Mouse (Mus musculus): ENCODE results near the gene Pde4c. TPM values are rescaled to one million over a fixed set of nuclear protein-coding genes. Genes with fewer than 3 reads are reported as not detected.
A peak's percentile ranks its signal among the peaks of the same experiment; 100 is the strongest.

Pde4c gene
- polyA plus RNA-seq, 1 experiment from 2014 or later, result 0.69 TPM

- Histone ChIP-seq H3K4me3 (no peak overlapping the region), H3K36me3 (peaks cover 11% of the 10 kb centered on the region), H3K9me3 (no peaks in the 10 kb centered on the region), H3K27ac (peak overlapping the region; percentile 24; the same call in 1 of the 2 replicates), H3K27me3 (ENCODE audit: insufficient read depth, poor library complexity, severe bottlenecking) (peaks cover 49% of the 10 kb centered on the region), H3K4me1 (replicated peaks) (peaks cover 36% of the 10 kb centered on the region)
- DNase-seq (ENCODE audit: low spot score), result peak; percentile 71
- 38% methylated on average over 11 of the region's 11 CpGs for WGBS
Measured at GRCm38 (mm10) chr8:70752000-70752764, 28.7 kb downstream of the Pde4c start.

- Histone ChIP-seq H3K27me3 (ENCODE audit: insufficient read depth, poor library complexity, severe bottlenecking) (peaks cover 39% of the 10 kb centered on the region), H3K9me3 (no peaks in the 10 kb centered on the region), H3K36me3 (peaks cover 21% of the 10 kb centered on the region), H3K4me3 (peak overlapping the region; percentile 27; the same call in 1 of the 2 replicates), H3K27ac (peak overlapping the region; percentile 24), H3K4me1 (replicated peaks) (peaks cover 41% of the 10 kb centered on the region)
- peak; percentile 33 for DNase-seq (ENCODE audit: low spot score)
- WGBS, result 30% methylated on average over 21 of the region's 21 CpGs
Measured at GRCm38 (mm10) chr8:70753151-70753550, 29.6 kb downstream of the Pde4c start.

GRCm38 (mm10) chr8:70754043-70754870 is 30.7 kb downstream of the Pde4c start, which contains the start of gene Rab3a:
Rab3a (plus strand) TSS chr8:70754679.
- Histone ChIP-seq H3K9me3 (no peaks in the 10 kb centered on the region), H3K4me3 (peak within 1 kb of the TSS; percentile 69), H3K27me3 (ENCODE audit: insufficient read depth, poor library complexity, severe bottlenecking) (peaks cover 28% of the 10 kb centered on the region), H3K36me3 (peaks cover 27% of the 10 kb centered on the region), H3K27ac (peak within 1 kb of the TSS; percentile 85), H3K4me1 (replicated peaks) (peaks cover 52% of the 10 kb centered on the region)
- peak; percentile 97 for DNase-seq (ENCODE audit: low spot score)
- 8% methylated on average over 37 of the region's 37 CpGs for WGBS

GRCm38 (mm10) chr8:70754871-70755660 is 31.5 kb downstream of the Pde4c start:
- 19% methylated on average over 50 of the region's 50 CpGs for WGBS
- peaks cover 60% of the 10 kb centered on the region for H3K4me1 ChIP-seq (replicated peaks)
- H3K4me3 ChIP-seq, result peak overlapping the region; percentile 69
- H3K27me3 ChIP-seq (ENCODE audit: insufficient read depth, poor library complexity, severe bottlenecking), result peaks cover 20% of the 10 kb centered on the region
- H3K27ac ChIP-seq, result peak overlapping the region; percentile 85
- no peaks in the 10 kb centered on the region for H3K9me3 ChIP-seq
- H3K36me3 ChIP-seq, result peaks cover 27% of the 10 kb centered on the region
- no peak for DNase-seq (ENCODE audit: low spot score)

- H3K4me1 ChIP-seq (replicated peaks), result peaks cover 67% of the 10 kb centered on the region
- no peak for DNase-seq (ENCODE audit: low spot score)
Measured at GRCm38 (mm10) chr8:70755661-70756475, 32.3 kb downstream of the Pde4c start.

GRCm38 (mm10) chr8:70756476-70757040 is 33.0 kb downstream of the Pde4c start:
- Histone ChIP-seq H3K27me3 (ENCODE audit: insufficient read depth, poor library complexity, severe bottlenecking) (peaks cover 18% of the 10 kb centered on the region), H3K36me3 (peaks cover 27% of the 10 kb centered on the region), H3K4me3 (no peak overlapping the region), H3K27ac (no peak overlapping the region), H3K4me1 (replicated peaks) (peaks cover 72% of the 10 kb centered on the region), H3K9me3 (no peaks in the 10 kb centered on the region)
- 91% methylated on average over 6 of the region's 6 CpGs for WGBS
- no peak for DNase-seq (ENCODE audit: low spot score)

More at GRCm38 (mm10) chr8:70755661-70756475, 32.3 kb downstream of the Pde4c start:
- Histone ChIP-seq H3K4me3 (peak overlapping the region; percentile 69), H3K27ac (0 out of 2 replicates have a peak overlapping the region, but pooled peaks have one; percentile 85), H3K27me3 (ENCODE audit: insufficient read depth, poor library complexity, severe bottlenecking) (peaks cover 18% of the 10 kb centered on the region), H3K9me3 (no peaks in the 10 kb centered on the region), H3K36me3 (peaks cover 27% of the 10 kb centered on the region)
- WGBS, result 84% methylated on average over 24 of the region's 24 CpGs

GRCm38 (mm10) chr8:70757523-70758307 is 34.2 kb downstream of the Pde4c start:
- no peaks in the 10 kb centered on the region for H3K9me3 ChIP-seq
- H3K4me1 ChIP-seq (replicated peaks), result peaks cover 68% of the 10 kb centered on the region
- peaks cover 27% of the 10 kb centered on the region for H3K36me3 ChIP-seq
- WGBS, result 66% methylated on average over 22 of the region's 22 CpGs
- DNase-seq (ENCODE audit: low spot score), result peak; percentile 43
- no peak overlapping the region for H3K4me3 ChIP-seq
- peaks cover 18% of the 10 kb centered on the region for H3K27me3 ChIP-seq (ENCODE audit: insufficient read depth, poor library complexity, severe bottlenecking)
- no peak overlapping the region for H3K27ac ChIP-seq

GRCm38 (mm10) chr8:70758308-70758615 is 34.7 kb downstream of the Pde4c start:
- peaks cover 18% of the 10 kb centered on the region for H3K27me3 ChIP-seq (ENCODE audit: insufficient read depth, poor library complexity, severe bottlenecking)
- H3K27ac ChIP-seq, result no peak overlapping the region
- H3K4me1 ChIP-seq (replicated peaks), result peaks cover 62% of the 10 kb centered on the region
- peaks cover 27% of the 10 kb centered on the region for H3K36me3 ChIP-seq
- H3K4me3 ChIP-seq, result peak overlapping the region; percentile 2; the same call in 1 of the 2 replicates
- no peak for DNase-seq (ENCODE audit: low spot score)
- WGBS, result 81% methylated on average over 7 of the region's 7 CpGs
- H3K9me3 ChIP-seq, result no peaks in the 10 kb centered on the region

GRCm38 (mm10) chr8:70758616-70759561 is 35.4 kb downstream of the Pde4c start:
- DNase-seq (ENCODE audit: low spot score), result no peak
- Histone ChIP-seq H3K27me3 (ENCODE audit: insufficient read depth, poor library complexity, severe bottlenecking) (peaks cover 18% of the 10 kb centered on the region), H3K9me3 (no peaks in the 10 kb centered on the region), H3K4me1 (replicated peaks) (peaks cover 58% of the 10 kb centered on the region), H3K4me3 (peak overlapping the region; percentile 81; the same call in 1 of the 2 replicates), H3K36me3 (peaks cover 31% of the 10 kb centered on the region), H3K27ac (0 out of 2 replicates have a peak overlapping the region, but pooled peaks have one; percentile 16)
- WGBS, result 73% methylated on average over 19 of the region's 19 CpGs

- Histone ChIP-seq H3K4me3 (peak overlapping the region; percentile 81), H3K27me3 (ENCODE audit: insufficient read depth, poor library complexity, severe bottlenecking) (peaks cover 14% of the 10 kb centered on the region), H3K27ac (peak overlapping the region; percentile 86), H3K4me1 (replicated peaks) (peaks cover 56% of the 10 kb centered on the region), H3K36me3 (peaks cover 36% of the 10 kb centered on the region), H3K9me3 (no peaks in the 10 kb centered on the region)
- no peak for DNase-seq (ENCODE audit: low spot score)
- 2% methylated on average over 22 of the region's 22 CpGs for WGBS
Measured at GRCm38 (mm10) chr8:70760350-70760749, 36.8 kb downstream of the Pde4c start.

Measured in hindbrain, embryonic 10.5 days (tissue).